Mouse (Mus musculus): Measurements from ENCODE around the gene 4930442H23Rik.

4930442H23Rik gene

DNA sequence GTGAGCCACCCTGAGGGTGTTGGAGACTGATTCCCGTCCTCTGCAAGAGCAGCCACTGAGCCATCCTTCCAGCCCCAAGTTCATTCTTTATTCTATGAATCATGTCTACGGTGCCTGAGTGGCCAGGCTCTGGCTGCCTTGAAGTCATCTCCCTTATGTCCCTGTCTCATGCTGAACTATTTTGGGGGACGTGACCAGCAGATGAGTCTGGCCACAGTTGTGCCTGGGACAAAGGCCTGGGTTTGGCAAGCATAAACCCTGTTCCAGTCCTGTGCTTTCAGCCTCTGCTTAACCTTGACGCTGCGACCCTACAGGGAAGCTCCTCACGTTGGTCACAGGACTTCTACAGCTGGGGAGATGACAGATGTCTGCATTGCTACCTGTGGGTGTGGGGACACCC, 13.7 kb upstream of the 4930442H23Rik start:
- no peak for DNase-seq

DNA sequence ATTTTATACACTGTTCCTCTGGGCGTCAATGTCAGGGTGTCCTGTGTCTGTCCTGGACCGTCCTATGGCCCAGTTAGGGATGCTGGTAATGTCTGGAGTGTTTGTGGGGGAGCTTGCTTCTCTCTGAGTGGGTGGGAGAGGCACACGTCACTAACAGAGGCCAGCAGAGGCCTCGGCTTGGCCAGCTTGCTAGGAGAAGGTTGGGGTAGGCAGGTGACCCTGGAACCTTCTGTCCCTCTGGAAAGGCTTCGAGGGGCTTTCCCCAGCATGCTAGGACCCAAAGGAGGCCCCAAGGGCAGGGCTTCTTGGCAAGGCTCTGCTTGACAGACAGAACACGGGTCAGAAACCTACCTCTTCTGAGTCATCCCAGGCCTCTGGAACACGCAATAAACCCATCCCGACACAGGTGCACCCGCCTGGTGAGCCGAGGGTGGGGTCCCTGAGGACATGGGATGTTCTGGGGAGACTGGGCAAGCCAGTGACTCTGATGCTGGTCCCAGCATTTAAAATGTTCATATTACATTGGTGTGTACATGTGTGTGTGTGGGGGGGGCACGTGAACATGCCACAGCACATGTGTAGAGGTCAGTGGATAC, 12.9 kb upstream of the 4930442H23Rik start:
- no peak for DNase-seq

DNA sequence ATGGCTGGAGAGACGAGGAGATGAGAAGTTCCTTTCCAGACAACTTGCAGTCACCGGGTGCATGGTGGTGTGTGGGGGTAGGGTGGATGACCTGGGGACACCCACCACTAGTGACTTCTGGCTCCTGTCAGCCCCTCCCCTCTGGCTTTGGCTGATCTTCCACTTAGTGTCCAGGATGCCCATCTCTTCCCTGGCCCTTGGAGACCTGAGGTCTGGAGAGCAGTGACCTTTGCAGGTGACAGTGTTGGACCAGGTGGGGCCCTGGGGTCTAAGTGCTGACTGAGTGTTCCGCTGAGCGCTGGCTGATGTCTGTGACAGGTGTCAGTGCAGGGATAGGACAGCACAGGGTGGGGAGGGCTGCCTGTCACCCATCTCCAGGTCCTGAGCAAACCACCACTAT, 11.7 kb upstream of the 4930442H23Rik start:
- DNase-seq = no peak

DNA sequence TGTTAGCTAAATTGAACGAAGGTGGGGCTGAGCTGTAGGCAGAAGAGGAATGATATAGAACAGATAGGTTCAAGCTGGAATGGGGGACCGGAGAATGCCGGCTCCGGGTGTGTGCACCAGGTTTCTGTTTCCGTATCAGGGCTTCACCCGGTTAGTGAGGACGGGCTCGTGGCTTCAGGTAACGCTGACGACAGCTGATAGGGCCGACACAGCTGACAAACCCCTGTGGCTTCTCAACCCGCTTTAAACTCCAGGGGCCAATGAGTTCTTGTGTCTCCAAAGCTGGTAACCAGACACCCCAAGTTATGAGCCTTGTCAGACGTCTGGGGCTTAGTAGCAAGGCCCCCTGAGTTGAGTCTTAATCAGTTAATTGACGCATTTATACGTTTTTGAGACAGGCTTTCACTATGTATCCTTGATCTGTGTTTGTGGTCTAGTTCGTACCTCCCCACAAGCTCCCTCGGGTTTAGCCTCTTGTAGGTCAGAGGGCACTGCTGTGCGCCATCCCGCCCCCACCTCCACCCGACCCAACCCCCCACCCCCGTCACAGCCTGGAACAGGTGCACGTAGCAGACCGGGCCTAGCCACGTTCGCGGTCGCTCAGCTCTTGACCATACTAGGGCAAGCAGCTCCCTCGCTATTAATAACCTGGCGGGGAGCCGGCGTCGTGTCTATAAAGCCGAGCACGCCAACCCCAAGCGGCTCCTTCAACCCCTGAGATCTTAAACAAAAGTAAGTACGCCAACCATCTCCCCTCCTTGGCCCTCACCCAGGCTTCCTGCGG, 10.5 kb upstream of the 4930442H23Rik start:
- peak in 1 of 2 experiments; percentile 47 for DNase-seq

DNA sequence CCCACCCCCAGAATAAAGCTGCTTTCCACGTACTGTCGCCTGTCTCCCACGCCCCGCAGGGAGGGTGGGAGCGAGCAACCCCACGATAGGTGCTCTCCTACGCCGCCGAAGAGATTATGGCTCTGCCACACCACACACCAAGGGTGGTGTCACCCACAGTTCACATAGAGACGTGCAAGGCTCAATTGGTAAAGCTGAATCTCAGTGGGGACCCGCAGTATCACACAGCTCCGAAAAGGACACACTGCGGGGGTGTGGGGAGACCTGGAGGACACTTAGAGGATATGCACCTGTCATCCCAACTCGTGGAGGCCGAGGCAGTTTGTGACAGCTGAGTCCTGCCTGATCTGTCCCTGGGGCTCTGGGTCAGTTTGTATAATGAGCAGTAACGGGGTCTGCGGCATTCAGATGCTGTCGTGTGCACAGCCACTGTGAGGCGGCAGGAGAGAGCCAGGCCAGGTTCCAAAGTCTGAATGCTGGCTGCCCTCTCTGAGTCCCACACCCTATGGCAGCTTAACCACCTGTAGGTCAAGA, 9.4 kb upstream of the 4930442H23Rik start:
- peak in 1 of 2 experiments; percentile 55 for DNase-seq

DNA sequence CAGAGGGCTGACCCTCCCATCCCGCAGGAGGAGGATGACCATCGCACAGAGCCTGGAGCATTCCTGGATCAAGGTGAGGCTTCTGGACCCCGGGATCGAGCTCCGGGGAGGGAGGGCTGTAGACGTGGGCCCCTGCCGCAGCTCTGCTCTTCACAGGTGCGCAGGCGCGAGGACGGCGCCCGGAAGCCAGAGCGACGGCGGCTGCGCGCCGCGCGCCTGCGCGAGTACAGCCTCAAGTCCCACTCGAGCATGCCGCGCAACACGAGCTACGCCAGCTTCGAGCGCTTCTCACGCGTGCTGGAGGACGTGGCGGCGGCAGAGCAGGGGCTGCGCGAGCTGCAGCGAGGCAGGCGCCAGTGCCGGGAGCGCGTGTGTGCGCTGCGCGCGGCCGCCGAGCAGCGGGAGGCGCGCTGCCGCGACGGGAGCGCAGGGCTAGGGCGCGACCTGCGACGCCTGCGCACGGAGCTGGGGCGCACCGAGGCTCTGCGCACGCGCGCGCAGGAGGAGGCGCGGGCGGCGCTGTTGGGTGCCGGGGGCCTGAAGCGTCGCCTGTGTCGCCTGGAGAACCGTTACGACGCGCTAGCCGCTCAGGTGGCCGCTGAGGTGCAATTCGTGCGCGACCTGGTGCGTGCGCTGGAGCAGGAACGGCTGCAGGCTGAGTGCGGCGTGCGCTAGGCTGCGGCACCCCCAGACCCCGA, 8.8 kb upstream of the 4930442H23Rik start:
- peak; percentile 72 to 79 for DNase-seq

DNA sequence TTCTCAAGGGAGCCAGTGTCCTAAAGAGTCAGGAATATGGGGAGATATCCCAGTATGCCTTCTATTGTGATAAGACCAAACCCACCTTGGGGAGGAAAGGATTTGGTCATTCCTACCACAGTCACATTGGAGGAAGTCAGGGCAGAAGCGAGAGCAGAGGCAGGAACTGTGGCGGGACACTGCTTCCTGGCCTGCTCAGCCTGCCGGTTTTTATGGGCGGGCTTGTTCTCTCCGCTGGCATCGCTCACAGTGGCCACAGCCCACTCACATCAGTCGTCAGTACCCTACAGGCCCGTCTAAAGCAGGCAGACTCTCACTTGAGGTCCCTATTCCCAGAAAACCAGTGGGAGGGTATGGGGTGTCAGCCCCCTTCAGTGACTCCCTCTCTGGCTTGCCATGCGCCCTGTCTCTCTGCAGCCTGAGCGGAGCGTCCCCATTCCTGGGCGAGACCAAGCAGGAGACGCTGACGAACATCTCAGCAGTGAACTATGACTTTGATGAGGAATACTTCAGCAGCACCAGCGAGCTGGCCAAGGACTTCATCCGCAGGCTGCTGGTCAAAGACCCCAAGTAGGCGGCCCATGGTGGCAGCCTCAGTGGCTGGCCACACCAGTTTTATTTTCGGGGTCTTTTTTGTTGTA, 7.8 kb upstream of the 4930442H23Rik start:
- DNase-seq = peak in 1 of 2 experiments; percentile 38

DNA sequence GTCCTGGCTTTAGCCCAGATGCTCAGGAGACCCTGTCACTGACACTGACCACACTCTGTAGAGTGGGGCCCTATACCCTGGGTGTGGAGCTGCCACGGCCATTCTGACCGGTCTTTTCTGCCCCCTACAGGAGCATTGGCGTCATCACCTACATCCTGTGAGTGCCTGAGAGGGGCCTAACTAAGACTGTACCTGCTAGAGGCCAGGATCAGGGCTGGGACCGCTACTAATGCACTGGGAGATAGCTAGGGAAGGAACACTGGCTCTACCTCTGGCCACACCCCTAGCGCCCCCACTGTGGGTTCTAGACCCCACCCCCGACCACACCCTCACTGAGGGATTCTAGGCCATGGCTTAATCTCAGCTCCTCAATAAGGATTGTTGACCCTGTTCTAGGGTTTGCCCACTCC, 7.3 kb upstream of the 4930442H23Rik start:
- DNase-seq = no peak

DNA sequence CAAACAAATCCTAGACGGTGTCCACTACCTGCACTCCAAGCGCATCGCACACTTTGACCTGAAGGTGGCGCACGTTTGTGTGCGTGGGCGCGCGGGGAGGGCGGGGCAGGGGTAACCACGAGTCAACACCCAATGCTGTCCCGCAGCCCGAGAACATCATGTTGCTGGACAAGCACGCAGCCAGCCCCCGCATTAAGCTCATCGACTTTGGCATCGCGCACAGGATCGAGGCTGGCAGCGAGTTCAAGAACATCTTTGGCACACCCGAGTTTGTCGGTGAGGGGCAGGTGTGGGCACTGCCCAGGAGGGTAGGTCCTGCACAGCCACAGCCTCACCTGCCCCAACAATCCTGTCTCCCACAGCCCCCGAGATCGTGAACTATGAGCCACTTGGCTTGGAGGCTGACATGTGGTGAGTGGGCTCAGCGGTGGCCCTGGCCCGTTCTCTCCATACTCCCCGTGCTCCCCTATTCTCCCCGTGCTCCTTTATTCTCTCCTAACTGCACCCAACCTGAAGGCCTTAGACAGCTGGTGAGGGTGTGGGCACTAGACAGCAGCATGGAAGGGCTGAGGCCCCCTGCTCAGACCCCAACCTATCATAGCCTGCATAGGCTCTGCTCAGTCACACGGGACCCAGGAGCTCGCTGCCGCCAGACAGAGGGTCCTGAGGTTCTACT, 6.7 kb upstream of the 4930442H23Rik start:
- DNase-seq = no peak

DNA sequence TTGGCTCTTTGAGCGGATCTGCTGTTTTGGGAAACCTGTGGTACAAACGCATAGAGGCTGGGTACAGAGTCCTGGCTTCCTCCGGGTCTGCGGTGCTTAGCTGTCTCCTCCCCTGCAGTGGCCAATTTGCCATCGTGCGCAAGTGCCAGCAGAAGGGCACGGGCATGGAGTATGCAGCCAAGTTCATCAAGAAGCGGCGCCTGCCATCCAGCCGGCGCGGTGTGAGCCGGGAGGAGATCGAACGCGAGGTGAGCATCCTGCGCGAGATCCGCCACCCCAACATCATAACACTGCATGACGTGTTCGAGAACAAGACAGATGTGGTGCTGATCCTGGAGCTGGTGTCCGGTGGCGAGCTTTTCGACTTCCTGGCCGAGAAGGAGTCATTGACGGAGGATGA, 6.2 kb upstream of the 4930442H23Rik start:
- no peak for DNase-seq

DNA sequence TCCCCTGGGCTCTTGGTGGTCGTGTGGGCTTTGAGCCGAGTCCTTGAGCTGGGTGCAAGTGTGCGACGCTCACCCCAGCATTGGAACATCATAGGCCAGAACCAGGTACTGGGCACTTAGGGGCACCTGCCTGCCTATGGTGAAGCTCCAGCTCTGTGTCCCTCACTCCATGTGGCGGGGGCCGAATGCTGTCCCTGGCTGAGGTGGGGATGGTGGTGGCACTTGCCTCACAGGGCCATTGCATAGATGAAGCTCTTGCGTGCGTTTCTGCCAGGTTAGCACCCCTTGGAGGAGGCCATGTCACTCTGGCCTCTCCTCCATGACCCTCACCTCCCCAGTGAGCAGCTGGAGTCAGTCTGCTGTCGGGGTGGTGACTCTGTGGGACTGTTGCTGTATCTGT, 3.5 kb upstream of the 4930442H23Rik start:
- no peak for DNase-seq

DNA sequence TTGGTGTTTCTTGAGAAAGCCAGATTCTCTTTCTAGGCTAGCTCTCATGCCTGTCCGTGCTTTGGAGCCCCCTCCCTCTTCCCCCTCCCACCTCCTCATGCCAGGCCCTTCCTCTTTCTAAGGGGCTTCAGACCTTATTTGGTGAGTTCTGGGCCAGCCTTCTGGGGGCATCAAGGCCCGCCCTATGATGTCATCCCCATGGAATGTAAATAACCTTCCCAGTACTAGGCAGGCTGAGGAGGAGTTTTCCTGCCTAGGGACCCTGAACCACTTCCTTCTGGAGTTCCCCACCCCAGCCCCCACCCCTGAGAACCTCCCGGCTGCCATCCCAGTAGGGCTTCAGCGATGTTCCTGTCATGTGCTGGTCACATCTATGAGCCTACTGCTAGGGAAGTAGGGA, 1.1 kb upstream of the 4930442H23Rik start:
- DNase-seq = no peak

DNA sequence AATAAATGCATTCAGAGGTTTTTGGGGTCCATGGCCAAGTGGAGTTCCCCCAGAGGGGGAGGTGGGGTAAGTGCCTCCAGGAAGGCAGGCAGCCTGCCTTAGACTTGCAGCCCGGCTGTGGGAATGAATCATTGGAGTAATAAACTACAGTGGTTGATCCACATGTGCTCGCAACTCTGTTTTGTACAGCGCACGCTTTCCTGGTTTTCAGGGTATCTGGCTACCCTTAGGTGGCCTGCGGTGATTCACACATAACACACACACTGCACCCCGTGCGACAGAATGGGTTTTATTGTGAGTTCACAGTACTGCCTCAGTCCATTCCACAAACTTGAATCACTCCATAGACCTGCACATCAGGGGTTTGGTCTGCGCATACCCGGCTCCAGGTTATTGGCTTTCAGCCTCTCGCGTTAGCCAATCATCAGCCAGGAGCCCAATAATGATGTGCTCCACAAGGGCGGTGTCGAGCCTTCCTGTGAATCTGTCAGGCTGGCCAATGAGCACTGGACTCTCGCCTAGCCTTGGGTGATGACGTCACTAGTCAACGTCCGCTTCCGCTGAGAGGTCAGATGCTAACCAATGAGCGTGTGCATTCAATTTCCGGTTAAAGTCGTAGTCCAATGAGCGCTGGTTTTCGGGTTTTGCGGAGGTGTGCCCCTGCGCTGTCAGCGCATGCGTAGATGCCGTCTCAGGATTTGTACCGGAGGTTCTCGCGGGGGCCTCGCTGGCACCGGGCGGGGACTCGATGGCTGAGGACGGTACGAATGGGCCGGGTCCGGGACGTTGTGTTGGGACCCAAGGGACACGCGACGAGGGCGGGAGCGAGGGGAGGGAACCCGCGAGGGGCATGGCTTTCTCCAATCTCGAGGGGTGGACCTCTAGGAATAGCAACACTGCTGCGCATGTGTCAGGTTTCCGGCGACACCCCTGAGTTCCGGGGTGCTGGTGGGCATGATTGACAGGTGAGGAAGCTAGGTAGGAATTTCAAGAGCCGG, 1.0 kb downstream of the 4930442H23Rik start, which contains the start of gene Dapk3:
TSS of gene Dapk3 (plus strand) at position 670 of the 998 bp plus-strand sequence.
- DNase-seq = peak; percentile 89 to 96

DNA sequence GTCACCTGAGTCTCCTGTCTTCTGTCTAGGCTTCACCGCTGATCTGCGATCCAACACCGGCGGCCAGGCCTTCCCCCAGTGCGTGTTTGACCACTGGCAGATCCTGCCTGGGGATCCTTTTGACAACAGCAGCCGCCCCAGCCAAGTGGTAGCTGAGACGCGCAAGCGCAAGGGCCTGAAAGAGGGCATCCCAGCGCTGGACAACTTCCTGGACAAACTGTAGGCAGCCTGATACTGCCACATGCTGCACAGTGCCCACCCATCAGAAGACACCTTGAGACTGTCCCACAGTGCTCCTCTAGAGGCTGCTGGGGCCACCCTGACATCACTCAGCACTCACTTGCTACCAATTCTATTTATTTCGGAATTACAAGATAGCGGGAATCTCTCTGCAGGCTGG, 1.8 kb downstream of the 4930442H23Rik start:
- peak in 1 of 2 experiments; percentile 29 for DNase-seq

DNA sequence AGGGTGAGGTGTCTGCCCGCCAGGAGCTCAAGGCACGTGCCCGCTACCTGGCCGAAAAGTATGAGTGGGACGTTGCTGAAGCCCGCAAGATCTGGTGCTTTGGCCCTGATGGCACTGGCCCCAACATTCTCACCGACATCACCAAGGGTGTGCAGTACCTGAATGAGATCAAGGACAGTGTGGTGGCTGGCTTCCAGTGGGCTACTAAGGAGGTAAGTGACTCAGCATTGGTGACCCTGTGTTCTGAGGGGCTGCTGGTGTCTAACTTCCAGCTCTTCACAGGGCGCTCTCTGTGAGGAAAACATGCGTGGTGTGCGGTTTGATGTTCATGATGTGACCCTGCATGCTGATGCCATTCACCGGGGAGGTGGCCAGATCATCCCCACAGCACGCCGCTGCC, 2.7 kb downstream of the 4930442H23Rik start:
- no peak for DNase-seq

DNA sequence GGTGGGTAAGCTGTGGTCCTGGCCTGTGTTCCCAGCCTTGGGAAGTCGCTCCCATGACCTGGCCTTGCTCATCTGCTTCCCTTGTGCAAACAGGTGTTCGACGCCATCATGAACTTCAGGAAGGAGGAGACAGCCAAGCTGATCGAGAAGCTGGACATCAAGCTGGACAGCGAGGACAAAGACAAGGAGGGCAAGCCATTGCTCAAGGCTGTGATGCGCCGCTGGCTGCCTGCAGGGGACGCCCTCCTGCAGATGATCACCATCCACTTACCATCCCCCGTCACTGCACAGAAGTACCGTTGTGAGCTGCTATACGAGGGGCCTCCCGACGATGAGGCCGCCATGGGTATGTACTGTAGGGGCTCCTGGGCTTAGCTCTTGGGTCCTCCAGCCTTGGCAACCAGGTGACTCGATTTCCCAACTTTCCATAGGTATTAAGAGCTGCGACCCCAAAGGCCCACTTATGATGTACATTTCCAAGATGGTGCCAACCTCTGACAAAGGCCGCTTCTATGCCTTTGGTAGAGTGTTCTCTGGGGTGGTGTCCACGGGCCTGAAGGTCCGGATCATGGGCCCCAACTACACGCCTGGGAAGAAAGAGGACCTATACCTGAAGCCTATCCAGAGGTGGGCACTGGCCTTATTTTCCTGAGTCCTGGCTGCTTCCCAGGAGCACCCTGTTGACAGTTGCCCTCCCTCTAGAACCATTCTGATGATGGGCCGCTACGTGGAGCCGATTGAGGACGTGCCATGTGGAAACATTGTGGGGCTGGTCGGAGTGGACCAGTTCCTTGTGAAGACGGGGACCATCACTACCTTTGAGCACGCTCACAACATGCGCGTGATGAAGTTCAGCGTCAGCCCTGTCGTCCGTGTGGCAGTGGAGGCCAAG, 4.0 kb downstream of the 4930442H23Rik start:
- DNase-seq = no peak

DNA sequence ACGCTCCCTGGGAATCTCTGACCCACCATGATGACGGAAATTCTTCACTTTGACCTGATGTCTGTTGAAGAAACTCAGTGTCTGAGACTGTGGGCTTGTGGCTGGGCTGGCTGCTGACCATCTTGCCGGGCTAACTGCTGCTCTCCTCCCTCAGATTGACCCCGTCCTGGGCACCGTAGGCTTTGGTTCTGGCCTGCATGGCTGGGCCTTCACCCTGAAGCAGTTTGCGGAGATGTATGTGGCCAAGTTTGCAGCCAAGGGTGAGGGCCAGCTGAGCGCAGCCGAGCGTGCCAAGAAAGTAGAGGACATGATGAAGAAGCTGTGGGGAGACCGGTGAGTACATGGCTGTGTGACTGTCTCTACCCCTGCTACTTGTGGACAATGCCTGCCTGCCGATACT, 4.7 kb downstream of the 4930442H23Rik start:
- DNase-seq = no peak

DNA sequence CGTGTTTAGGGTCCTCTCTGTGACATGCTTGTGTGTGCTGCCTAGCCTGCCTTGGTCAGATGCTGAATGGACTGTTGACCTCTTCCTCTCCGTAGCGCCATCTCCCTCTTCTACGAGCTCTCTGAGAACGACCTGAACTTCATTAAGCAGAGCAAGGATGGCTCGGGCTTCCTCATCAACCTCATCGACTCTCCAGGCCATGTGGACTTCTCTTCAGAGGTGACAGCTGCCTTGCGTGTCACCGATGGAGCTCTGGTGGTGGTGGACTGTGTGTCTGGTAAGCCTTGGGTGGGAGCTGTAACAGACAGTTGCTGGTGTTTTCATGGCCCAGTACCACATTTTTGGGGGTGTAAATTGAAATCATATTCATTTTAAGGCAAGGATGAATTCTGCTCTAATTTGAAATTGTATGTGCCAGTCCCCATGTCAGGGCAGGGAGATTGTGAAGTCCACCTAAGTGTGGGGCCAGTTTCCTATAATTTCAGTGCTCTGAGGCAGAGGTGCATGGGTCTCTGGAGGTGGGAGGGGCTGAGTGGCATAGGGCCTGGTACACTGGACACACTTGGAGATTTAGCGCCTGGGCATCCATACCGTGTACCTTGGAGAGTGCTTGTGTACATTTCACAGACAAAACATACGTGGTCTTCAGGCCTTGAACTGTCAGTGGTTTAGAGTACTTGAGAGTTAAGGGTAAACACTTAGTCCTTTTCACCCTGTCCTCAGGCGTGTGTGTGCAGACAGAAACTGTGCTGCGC, 5.5 kb downstream of the 4930442H23Rik start:
- DNase-seq = no peak

DNA sequence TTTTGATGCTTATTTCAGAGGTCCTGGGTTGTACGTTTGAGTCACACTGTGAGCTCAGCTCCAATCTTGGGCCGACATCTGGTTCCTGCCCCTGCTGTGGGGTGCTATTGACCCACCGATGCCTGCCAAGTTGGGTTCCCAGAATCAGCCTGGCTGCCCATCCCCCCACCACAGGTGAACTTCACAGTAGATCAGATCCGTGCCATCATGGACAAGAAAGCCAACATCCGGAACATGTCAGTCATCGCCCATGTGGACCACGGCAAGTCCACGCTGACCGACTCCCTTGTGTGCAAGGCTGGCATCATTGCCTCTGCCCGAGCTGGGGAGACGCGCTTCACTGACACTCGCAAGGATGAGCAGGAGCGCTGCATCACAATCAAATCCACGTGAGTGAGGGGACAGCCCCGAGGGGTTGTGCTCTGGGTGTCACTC, 6.1 kb downstream of the 4930442H23Rik start:
- no peak for DNase-seq

Data from thymus, adult 18-20 months (tissue).